Mouse (Mus musculus): ENCODE measurements around the gene Mxd3.

DNA sequence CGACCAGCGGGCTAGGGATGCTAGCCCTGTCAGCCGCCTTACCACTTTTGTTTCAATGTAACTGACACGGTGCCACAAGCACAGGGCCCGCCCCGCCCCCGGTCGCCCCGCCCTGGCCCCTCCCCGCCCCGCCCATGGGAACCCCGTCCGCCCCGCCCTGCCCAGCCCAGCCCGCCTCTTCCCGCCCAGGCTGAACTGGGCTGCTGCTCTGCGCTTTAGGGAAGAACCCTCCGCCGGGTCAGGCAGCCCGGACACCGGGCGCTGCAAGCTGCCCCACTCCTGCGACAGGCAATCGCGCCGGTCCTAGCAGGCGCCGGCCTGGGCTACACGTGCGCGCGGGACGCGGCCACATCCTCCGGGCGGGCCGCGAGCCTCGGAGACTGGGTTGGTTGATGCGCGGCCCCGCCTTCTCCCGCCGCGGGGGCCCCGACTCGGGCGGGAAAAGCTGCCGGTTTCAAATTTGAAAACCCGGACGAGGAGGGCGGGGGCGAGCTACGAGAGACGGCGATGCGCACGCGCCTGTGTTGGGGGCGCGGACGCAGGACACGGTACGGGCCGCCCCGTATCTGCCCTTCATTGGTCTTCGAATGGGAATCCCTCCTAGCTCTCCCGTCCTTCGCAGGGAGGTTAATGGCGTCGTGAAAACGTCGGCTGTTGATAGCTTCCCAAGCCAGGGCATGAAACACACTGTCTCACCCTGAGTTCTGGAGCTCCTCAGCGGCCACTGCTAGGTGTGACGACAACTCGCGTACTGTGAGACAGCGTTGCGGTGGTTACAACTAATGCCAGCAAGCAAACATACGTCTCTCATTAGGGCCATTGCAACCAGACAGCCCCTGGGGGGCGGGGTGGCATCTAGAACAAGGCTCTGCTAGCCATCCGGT is at the start of gene Mxd3:
- no peak for TF ChIP-seq CTCF (IDR thresholded peaks at IDR 0.05)
- TF ChIP-seq EP300 (IDR thresholded peaks at IDR 0.05) = no peak

All from lung, postnatal 0 days (tissue).